Mouse (Mus musculus): ENCODE measurements around the gene Vwa3a.

The Vwa3a gene

GRCm38 (mm10) chr7:120836361-120836760 is 97.2 kb downstream of the Vwa3a start:
- DNase-seq (ENCODE audit: low spot score in 2 of 2) = no peak

- no peak for DNase-seq (ENCODE audit: low spot score in 2 of 2)
These were observed 99.5 kb downstream of the Vwa3a start for GRCm38 (mm10) chr7:120838436-120839160.

- no peak for DNase-seq (ENCODE audit: low spot score in 2 of 2)
These were observed 100.7 kb downstream of the Vwa3a start for GRCm38 (mm10) chr7:120839786-120840185.

GRCm38 (mm10) chr7:120842345-120843036 is 103.4 kb downstream of the Vwa3a start, which contains the start of gene Eef2k:
Gene Eef2k, plus strand, starts transcription at chr7:120842831.
- peak; percentile 90 to 91 for DNase-seq (ENCODE audit: low spot score in 2 of 2)

GRCm38 (mm10) chr7:120843037-120843621 is 104.0 kb downstream of the Vwa3a start:
- DNase-seq (ENCODE audit: low spot score in 2 of 2) = peak; percentile 87 to 91

- no peak for DNase-seq (ENCODE audit: low spot score in 2 of 2)
These were observed 104.8 kb downstream of the Vwa3a start for GRCm38 (mm10) chr7:120843852-120844435.

GRCm38 (mm10) chr7:120844689-120845088 is 105.6 kb downstream of the Vwa3a start:
- no peak for DNase-seq (ENCODE audit: low spot score in 2 of 2)

GRCm38 (mm10) chr7:120848831-120849512 is 109.9 kb downstream of the Vwa3a start:
- DNase-seq (ENCODE audit: low spot score in 2 of 2) = no peak

GRCm38 (mm10) chr7:120850165-120850564 is 111.0 kb downstream of the Vwa3a start:
- no peak for DNase-seq (ENCODE audit: low spot score in 2 of 2)
